Comparison of ENCODE assay signal across 7 mouse cellular contexts in genomic region chr9:28402770-28403650, GRCm38 (mm10).
DNase-seq lines count a peak whose midpoint lies in the region; ATAC-seq and TF ChIP-seq lines count a peak whose summit lies in the region.

No protein-coding gene starts in this region.

- no peak overlapping the region for H3ac ChIP-seq in myocyte (ENCODE audit: control insufficient read depth, insufficient read length)

- H3K4me3 ChIP-seq in E14TG2a.4 (replicated peaks; ENCODE audit: low read length) = peak overlapping the region; percentile 77
- H3K4me3 ChIP-seq in heart, embryonic 14.5 days (ENCODE audit: control insufficient read depth in 1 of 2, insufficient read depth in 1 of 2, low read depth in 1 of 2, low read length in 2 of 2) = peak overlapping the region; percentile 59 to 63
- no peak overlapping the region for H3K4me3 ChIP-seq in myocyte

- peaks cover 56% of the 10 kb centered on the region for H3K27me3 ChIP-seq in E14TG2a.4 (ENCODE audit: insufficient read depth, low read length)
- H3K27me3 ChIP-seq in heart, embryonic 14.5 days (ENCODE audit: control insufficient read depth, insufficient read depth, low read length) = peaks cover 25% of the 10 kb centered on the region
- H3K27me3 ChIP-seq in myocyte (ENCODE audit: control insufficient read depth, insufficient read depth, insufficient read length) = peaks cover 21% of the 10 kb centered on the region

- H3K4me2 ChIP-seq in heart, embryonic 14.5 days (ENCODE audit: low read length) = peak overlapping the region; percentile 95
- peak overlapping the region; percentile 24 for H3K4me2 ChIP-seq in myocyte (ENCODE audit: low read depth)

- ATAC-seq in heart, embryonic 14.5 days (ENCODE audit: insufficient number of reproducible peaks, insufficient read depth, low FRiP score, low read depth) = 0 out of 2 replicates have a peak, but pooled peaks have one; percentile 39

- peak overlapping the region; percentile 68; the same call in 1 of the 2 replicates for H3K9ac ChIP-seq in heart, embryonic 14.5 days (ENCODE audit: low read length)

- H3K79me2 ChIP-seq in myocyte (ENCODE audit: control insufficient read depth, insufficient read depth) = no peaks in the 10 kb centered on the region

- H3K27ac ChIP-seq in heart, embryonic 14.5 days (replicated peaks in 1 of 2; ENCODE audit: control insufficient read depth in 1 of 2, insufficient read depth in 1 of 2, low read depth in 2 of 2, low read length in 2 of 2) = no peak overlapping the region

- no peak for TF ChIP-seq CTCF in E14TG2a.4 (conservative IDR thresholded peaks at IDR 0.05; ENCODE audit: low read length)

- WGBS in heart, embryonic 14.5 days = 2% methylated on average over 54 of the region's 56 CpGs

- H3K4me1 ChIP-seq in E14TG2a.4 (replicated peaks; ENCODE audit: low read depth, low read length) = peaks cover 11% of the 10 kb centered on the region
- H3K4me1 ChIP-seq in heart, embryonic 14.5 days (ENCODE audit: control insufficient read depth in 2 of 2, insufficient read depth in 2 of 2, low read length in 2 of 2) = no peaks in the 10 kb centered on the region; a peak in 1 of 4 replicates

- no peaks in the 10 kb centered on the region for H3K9me3 ChIP-seq in E14TG2a.4 (ENCODE audit: low read length)
- no peaks in the 10 kb centered on the region for H3K9me3 ChIP-seq in heart, embryonic 14.5 days (ENCODE audit: control insufficient read depth, low read length)

- H3K36me3 ChIP-seq in E14TG2a.4 (ENCODE audit: insufficient read depth, low read length) (no peaks in the 10 kb centered on the region), myocyte (ENCODE audit: control insufficient read depth, insufficient read depth) (no peaks in the 10 kb centered on the region)
- no peaks in the 10 kb centered on the region for H3K36me3 ChIP-seq in heart, embryonic 14.5 days (ENCODE audit: control insufficient read depth, insufficient read depth, low read length)

- intact Hi-C loops in left cerebral cortex, postnatal 10 days (cut with DNase I) = loop anchor here (5.0 to 10.0 kb wide), 3 partner anchors 66 to 352 kb away; no protein-coding TSS in a partner anchor

- DNase-seq in WW6 (ENCODE audit: low read depth, low spot score) = peak; percentile 4
- DNase-seq in embryo, embryonic 11.5 days (ENCODE audit: low read depth, low spot score) = peak; percentile 30
- DNase-seq in left cerebral cortex, postnatal 10 days (ENCODE audit: extremely low spot score in 1 of 2, low spot score in 2 of 2) = peak; percentile 51 to 78
- no peak for DNase-seq in T-cell, adult 2 months (ENCODE audit: low spot score)

- no peak for TF ChIP-seq POLR2A in myocyte (IDR thresholded peaks at IDR 0.05; ENCODE audit: insufficient read length, low read depth)

TF ChIP-seq in myocyte, 11 proteins besides CTCF, POLR2A, EP300 and RAD21:
- TF ChIP-seq POLR2AphosphoS2 (IDR thresholded peaks at IDR 0.05; ENCODE audit: insufficient read length, low read depth) = no peak
- TF ChIP-seq SRF (IDR thresholded peaks at IDR 0.05; ENCODE audit: control insufficient read depth, insufficient read length, low read depth) = no peak
- no peak for TF ChIP-seq MYOD1 (IDR thresholded peaks at IDR 0.05; ENCODE audit: control insufficient read depth in 1 of 3, insufficient read length in 2 of 3, low read depth in 2 of 3)
- no peak for TF ChIP-seq TCF12 (IDR thresholded peaks at IDR 0.05; ENCODE audit: insufficient read depth, poor library complexity, severe bottlenecking)
- TF ChIP-seq MAX (IDR thresholded peaks at IDR 0.05; ENCODE audit: low read depth) = no peak
- no peak for TF ChIP-seq USF1 (IDR thresholded peaks at IDR 0.05; ENCODE audit: low read depth)
- no peak for TF ChIP-seq CEBPB (IDR thresholded peaks at IDR 0.05; ENCODE audit: insufficient read depth, poor library complexity, severe bottlenecking)
TF ChIP-seq in myocyte: peak in this region for 0.
